Mouse (Mus musculus) forebrain, embryonic 16.5 days (tissue): Measurements from ENCODE around the gene Car2. TPM values are rescaled to one million over a fixed set of nuclear protein-coding genes. Genes with fewer than 3 reads are reported as not detected.
A peak's percentile ranks its signal among the peaks of the same experiment; 100 is the strongest.

Experiments used
- ATAC-seq: fragments of 200-750 bp; cut with Nextera tagmentation; 2 replicates; pipeline ENCODE4 v1.8.0; 2017; ENCODE audit warnings: mild to moderate bottlenecking, moderate library complexity
- H3K27ac ChIP-seq: fragments of 300-500 bp; sonication (generic); 2 replicates; pipeline ENCODE4 v1.5.1; 2014; ENCODE audit warnings: low read length, control low read depth
- H3K27me3 ChIP-seq: fragments of 300-500 bp; sonication (generic); replicated peaks from 2 replicates; pipeline ENCODE4 v1.6.1; 2014; ENCODE audit warnings: low read length; ENCODE audit not compliant: control insufficient read depth, insufficient read depth
- H3K36me3 ChIP-seq: fragments of 300-500 bp; sonication (generic); 2 replicates; pipeline ENCODE4 v1.6.1; 2014; ENCODE audit not compliant: control insufficient read depth, insufficient read depth
- H3K4me1 ChIP-seq: fragments of 300-500 bp; sonication (generic); replicated peaks from 2 replicates; pipeline ENCODE4 v1.6.1; 2014; ENCODE audit warnings: low read length; ENCODE audit not compliant: control insufficient read depth, insufficient read depth
- H3K4me2 ChIP-seq: fragments of 300-500 bp; sonication (generic); 2 replicates; pipeline ENCODE4 v1.6.1; 2014; ENCODE audit warnings: mild to moderate bottlenecking, low read length, control low read depth
- H3K4me3 ChIP-seq: fragments of 300-500 bp; sonication (generic); replicated peaks from 2 replicates; pipeline ENCODE4 v1.5.1; 2014; ENCODE audit warnings: mild to moderate bottlenecking, low read length, control low read depth
- H3K9ac ChIP-seq: fragments of 300-500 bp; sonication (generic); replicated peaks from 2 replicates; pipeline ENCODE4 v1.6.1; 2014; ENCODE audit warnings: low read depth, low read length, control low read depth
- H3K9me3 ChIP-seq: fragments of 300-500 bp; sonication (generic); 2 replicates; pipeline ENCODE4 v1.6.1; 2016; ENCODE audit warnings: low read length; ENCODE audit not compliant: control insufficient read depth
- WGBS: fragments of 180-500 bp; shearing (Covaris S2); extraction: QIAGEN DNeasy Blood & Tissue Kit; methylation state at CpG from one replicate; pipeline ENCODE4 v1.1.7; 2014; 5-methylcytosine and 5-hydroxymethylcytosine counted together
- polyA plus RNA-seq: library from polyadenylated mRNA; unstranded; fragments of >200 nt; fragmentation: Nextera tagmentation; extraction: Ambion mirVana; gene quantifications from 2 replicates; pipeline ENCODE4 v1.2.1, GENCODE M21; 2015

Gene Car2
- polyA plus RNA-seq, 1 experiment from 2014 or later, result 20.3 TPM

DNA sequence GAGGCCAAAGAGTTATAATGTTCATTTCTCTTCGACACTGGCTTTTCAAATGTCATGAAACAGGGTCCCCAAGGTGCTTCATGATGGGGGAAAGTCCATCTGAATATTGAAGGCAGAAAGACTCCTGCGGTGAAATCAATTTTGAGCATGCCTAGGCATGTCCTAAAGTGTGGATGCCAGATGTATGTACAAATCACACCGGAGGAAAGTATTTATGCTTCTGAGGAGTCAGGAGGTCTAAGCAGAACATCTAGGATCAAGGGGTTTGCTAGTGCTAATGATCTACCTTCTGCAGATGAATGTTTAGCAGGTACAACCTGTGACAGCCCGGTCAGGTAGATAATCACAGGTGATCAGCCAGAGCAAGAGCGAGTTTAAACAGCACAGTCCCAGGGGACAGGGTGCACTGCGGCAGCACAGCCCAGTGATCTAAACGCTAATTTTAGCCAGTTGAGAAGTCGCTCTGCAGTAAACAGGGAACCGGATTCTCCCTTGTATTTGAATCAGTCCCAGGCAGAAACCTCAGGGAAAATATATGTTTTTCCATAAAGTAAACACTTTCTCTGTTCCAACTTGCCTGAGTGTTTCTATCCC, 9.7 kb upstream of the Car2 start:
- Histone ChIP-seq H3K9me3 (no peaks in the 10 kb centered on the region), H3K4me1 (no peaks in the 10 kb centered on the region), H3K27ac (no peak overlapping the region), H3K4me3 (no peak overlapping the region), H3K36me3 (no peaks in the 10 kb centered on the region), H3K9ac (no peak overlapping the region), H3K27me3 (no peaks in the 10 kb centered on the region), H3K4me2 (no peak overlapping the region)
- WGBS, result 80% methylated on average over 9 of the region's 9 CpGs
- no peak for ATAC-seq

DNA sequence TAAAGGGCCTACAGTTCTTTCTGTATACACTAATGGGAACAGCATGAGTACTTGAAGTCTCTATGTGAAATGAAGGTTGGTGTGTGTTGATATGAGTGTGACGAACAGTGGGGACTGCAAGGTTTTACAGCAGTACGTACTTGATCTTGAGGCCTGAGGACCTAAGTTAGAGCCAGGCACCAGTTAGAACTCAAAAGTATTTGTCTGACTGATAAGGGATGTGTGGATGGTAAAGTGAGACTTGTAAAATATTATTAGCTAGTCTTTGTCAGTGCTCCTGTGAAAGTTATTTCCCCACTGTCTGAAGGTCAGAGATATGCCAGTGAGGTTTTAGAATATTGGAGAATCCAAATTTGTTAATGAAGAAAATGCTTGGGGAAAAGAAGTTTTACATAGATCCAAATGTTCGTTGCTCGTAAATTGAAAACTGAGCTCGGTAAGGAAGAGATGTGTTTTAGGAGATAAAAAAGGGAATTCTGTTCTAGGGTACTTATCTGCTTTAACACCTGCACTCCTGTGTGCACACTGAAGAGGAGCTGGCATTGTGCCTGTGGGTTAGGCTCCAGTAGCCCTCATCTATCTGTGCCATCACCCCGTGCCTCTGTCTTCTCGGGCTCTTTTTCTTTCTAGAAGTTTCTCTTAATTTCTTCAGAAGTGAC, 8.7 kb upstream of the Car2 start:
- 92% methylated on average over 7 of the region's 7 CpGs for WGBS
- Histone ChIP-seq H3K27ac (no peak overlapping the region), H3K4me2 (no peak overlapping the region), H3K27me3 (no peaks in the 10 kb centered on the region), H3K4me3 (no peak overlapping the region), H3K9ac (no peak overlapping the region), H3K4me1 (no peaks in the 10 kb centered on the region), H3K36me3 (no peaks in the 10 kb centered on the region), H3K9me3 (no peaks in the 10 kb centered on the region)
- no peak for ATAC-seq

DNA sequence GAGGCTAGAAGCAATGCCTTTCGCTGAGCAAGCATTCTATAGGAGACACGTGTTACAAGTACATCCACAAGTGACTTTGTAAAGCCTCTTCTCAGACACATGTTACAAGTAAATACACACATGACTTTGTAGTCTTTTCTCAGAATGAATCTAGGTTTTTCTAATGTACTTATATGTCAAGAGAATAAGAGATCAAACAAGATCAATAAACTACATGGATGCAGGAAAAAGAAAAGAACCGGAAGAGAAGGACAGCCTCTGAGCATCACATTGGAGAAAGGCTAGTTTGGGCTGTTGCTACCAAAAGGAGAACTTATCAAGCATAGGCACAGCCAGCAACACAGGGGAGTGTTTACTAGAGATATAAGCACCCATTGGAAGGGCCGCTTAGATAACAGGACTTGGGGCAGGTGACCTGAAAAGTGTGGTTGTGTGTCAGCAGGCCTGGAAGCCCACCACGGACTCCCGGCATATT, 7.3 kb upstream of the Car2 start:
- Histone ChIP-seq H3K9me3 (no peaks in the 10 kb centered on the region), H3K36me3 (no peaks in the 10 kb centered on the region), H3K4me3 (no peak overlapping the region), H3K27ac (no peak overlapping the region), H3K27me3 (no peaks in the 10 kb centered on the region), H3K4me1 (no peaks in the 10 kb centered on the region), H3K9ac (no peak overlapping the region), H3K4me2 (no peak overlapping the region)
- no peak for ATAC-seq
- 74% methylated on average over 6 of the region's 6 CpGs for WGBS

DNA sequence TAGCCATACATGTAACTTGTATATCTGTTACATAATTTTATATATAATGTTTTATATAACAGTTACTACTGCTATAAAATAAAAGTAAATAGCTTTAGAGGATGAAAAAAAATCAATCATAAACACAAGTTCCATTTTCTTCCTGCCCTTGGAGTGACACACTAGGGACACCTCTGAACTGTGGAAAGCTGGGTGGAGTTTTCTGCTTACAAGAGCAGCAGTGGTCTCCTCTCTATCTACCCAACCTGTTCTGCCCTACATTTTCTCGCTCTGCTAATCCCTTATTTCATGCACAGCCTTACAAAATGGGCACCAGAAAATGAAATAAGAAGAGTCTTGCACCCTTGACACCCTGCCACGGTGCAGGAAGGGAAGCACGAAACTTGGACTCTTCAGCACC, 6.8 kb upstream of the Car2 start:
- WGBS, result 77% methylated on average over 3 of the region's 3 CpGs

DNA sequence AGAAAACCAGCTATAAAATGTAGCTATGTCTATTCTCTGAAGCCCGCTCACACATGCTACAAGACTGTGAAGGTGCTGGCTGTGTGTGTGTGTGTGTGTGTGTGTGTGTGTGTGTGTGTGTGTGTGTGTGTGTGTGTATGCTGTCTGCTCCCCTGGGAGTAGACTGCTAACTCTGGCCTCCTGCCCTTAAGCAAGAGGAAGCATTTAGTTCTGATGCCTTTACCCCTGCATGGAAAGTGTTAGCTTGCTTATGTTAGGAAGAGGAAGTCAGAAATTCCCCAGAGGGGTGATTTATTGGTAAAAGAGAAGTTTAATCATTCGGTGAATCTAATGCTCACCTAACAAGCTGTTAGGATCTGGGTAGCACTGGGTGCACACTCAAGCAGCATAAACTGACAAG, 5.8 kb upstream of the Car2 start:
- Histone ChIP-seq H3K36me3 (no peaks in the 10 kb centered on the region), H3K9me3 (no peaks in the 10 kb centered on the region), H3K4me2 (no peak overlapping the region), H3K27ac (no peak overlapping the region), H3K9ac (no peak overlapping the region), H3K4me3 (no peak overlapping the region), H3K4me1 (no peaks in the 10 kb centered on the region), H3K27me3 (no peaks in the 10 kb centered on the region)
- 86% methylated on average over 2 of the region's 2 CpGs for WGBS
- no peak for ATAC-seq

More for the DNA sequence above, 6.8 kb upstream of the Car2 start:
- Histone ChIP-seq H3K27ac (no peak overlapping the region), H3K4me1 (no peaks in the 10 kb centered on the region), H3K9ac (no peak overlapping the region), H3K27me3 (no peaks in the 10 kb centered on the region), H3K36me3 (no peaks in the 10 kb centered on the region), H3K4me2 (no peak overlapping the region), H3K4me3 (no peak overlapping the region), H3K9me3 (no peaks in the 10 kb centered on the region)
- no peak for ATAC-seq

DNA sequence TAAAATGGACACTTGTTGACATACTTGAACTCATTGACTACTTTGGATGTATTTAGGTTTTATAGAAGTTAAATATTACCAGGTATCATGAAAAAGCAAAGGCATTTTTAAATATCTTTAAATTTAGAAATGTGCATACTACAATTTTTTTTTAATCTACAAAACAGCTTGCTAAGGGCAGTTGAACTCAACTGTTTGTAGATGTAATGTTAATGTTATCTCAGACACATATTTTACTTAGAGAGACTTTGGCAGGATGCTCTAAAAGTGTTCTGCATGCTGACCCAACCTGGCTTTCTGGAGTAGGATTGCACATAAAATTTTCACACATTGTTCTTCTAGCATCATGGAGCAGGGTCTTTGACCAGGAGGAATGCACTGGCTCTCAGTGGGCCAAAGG, 4.1 kb upstream of the Car2 start:
- H3K36me3 ChIP-seq, result no peaks in the 10 kb centered on the region
- no peaks in the 10 kb centered on the region for H3K27me3 ChIP-seq
- H3K4me3 ChIP-seq, result no peak overlapping the region
- no peak overlapping the region for H3K4me2 ChIP-seq
- peaks cover 3% of the 10 kb centered on the region for H3K4me1 ChIP-seq
- ATAC-seq, result no peak
- H3K9me3 ChIP-seq, result no peaks in the 10 kb centered on the region
- H3K9ac ChIP-seq, result no peak overlapping the region
- H3K27ac ChIP-seq, result no peak overlapping the region

DNA sequence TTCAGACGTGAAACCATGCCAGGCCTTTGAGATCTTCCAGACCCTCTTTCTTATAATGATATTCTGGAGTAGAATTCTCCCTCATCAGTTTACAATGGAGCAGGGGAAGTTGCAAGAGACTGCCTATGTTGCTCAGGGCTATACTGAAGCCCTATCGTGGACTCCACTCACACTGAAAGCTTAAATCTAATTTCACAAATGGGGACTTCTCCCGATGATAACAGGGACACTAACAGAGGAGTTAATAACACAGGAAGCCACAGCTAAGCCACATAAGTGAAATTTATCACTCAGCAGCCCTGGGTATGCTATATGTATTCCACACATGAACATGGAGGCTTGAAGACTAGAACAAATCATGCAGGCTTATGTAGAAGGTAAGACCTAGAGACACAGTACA, 3.3 kb upstream of the Car2 start:
- ATAC-seq, result no peak
- H3K4me1 ChIP-seq, result peaks cover 3% of the 10 kb centered on the region
- no peak overlapping the region for H3K9ac ChIP-seq
- no peak overlapping the region for H3K4me3 ChIP-seq
- H3K27me3 ChIP-seq, result no peaks in the 10 kb centered on the region
- H3K36me3 ChIP-seq, result no peaks in the 10 kb centered on the region
- no peaks in the 10 kb centered on the region for H3K9me3 ChIP-seq
- no peak overlapping the region for H3K4me2 ChIP-seq
- H3K27ac ChIP-seq, result no peak overlapping the region
- 79% methylated on average over 3 of the region's 3 CpGs for WGBS

DNA sequence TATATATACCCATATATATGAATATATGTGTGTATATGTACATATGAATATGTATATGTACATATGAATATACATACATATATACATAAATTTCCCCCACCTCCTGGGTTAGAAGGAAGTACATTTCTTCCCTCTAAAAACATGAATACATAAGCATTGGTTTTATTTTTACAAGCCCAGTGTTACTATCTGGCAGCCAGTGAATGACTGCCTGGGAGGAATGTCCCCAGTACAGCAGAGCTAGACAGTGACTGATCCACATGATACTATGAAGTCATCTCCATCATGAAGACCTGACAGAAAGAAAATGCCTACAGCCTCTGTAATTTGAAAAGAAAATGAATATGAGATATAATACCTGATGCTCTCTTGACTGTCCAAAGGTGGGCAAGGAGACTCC, 1.2 kb upstream of the Car2 start:
- H3K4me3 ChIP-seq, result no peak overlapping the region
- no peak for ATAC-seq
- no peak overlapping the region for H3K4me2 ChIP-seq
- no peak overlapping the region for H3K27ac ChIP-seq
- no peaks in the 10 kb centered on the region for H3K36me3 ChIP-seq
- peaks cover 3% of the 10 kb centered on the region for H3K4me1 ChIP-seq
- H3K27me3 ChIP-seq, result no peaks in the 10 kb centered on the region
- no peaks in the 10 kb centered on the region for H3K9me3 ChIP-seq
- no peak overlapping the region for H3K9ac ChIP-seq

DNA sequence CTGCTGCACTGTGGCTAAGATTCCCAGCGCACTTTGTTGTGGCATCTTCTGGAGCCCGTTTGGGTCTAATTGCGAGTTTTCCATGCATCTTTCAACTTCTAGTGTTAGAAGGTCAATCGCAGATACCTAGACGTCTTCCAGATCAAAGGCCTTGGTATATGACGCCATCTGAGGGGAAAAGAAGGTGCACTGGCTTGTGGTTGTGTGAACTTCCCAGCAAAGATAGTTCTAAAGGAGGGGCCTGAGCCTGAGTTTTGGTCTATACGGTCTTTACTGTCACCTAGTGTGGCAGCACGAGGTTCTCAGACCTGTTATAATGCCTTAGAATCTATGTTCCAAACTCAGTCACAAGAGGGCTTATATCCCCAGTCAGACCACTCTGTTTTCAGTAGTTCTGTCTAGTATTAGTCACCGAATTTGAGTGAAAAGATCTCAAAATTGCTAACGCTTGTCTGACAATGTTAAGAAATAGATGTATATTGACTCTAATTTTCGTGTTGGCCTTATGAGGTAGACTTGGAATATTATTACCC, 1.1 kb downstream of the Car2 start:
- Histone ChIP-seq H3K4me3 (peak overlapping the region; percentile 86), H3K9ac (peak overlapping the region; percentile 80), H3K27ac (no peak overlapping the region), H3K36me3 (no peaks in the 10 kb centered on the region), H3K27me3 (no peaks in the 10 kb centered on the region), H3K9me3 (no peaks in the 10 kb centered on the region), H3K4me1 (peaks cover 3% of the 10 kb centered on the region), H3K4me2 (peak overlapping the region; percentile 93)
- ATAC-seq, result no peak
- WGBS, result 40% methylated on average over 11 of the region's 11 CpGs
